Mouse (Mus musculus) MEL (cell line): ENCODE measurements at regions not wholly inside any gene's neighbourhood (a gene's known extent, or its start where the extent isn't known, plus 50 kb on each side); places are given as distances from the start of the nearest gene placed in this dataset.

ENCODE experiments used
- CHD1 ChIP-seq: IDR thresholded peaks from 2 replicates; pipeline ENCODE4 v1.6.1; 2012; ENCODE audit warnings: low read depth, mild to moderate bottlenecking, inconsistent platforms, low read length, improper control_type of control experiment
- CTCF ChIP-seq, 3 experiments: IDR thresholded peaks in 2 of 3; conservative IDR thresholded peaks in 1 of 3; 2 replicates each; pipeline ENCODE4 v1.5.1; 2011 to 2012; ENCODE audit warnings: low read length in 3 of 3, low read depth in 2 of 3, mild to moderate bottlenecking in 2 of 3, improper control_type of control experiment in 1 of 3, inconsistent platforms in 1 of 3, mixed read lengths in 1 of 3, moderate library complexity in 1 of 3; ENCODE audit not compliant: control insufficient read depth in 1 of 3, insufficient read depth in 1 of 3, poor library complexity in 1 of 3, severe bottlenecking in 1 of 3
- EP300 ChIP-seq, 2 experiments: IDR thresholded peaks; 2 replicates each; pipeline ENCODE4 v1.6.1; 2011; ENCODE audit warnings: improper control_type of control experiment in 2 of 2, low read length in 2 of 2, low read depth in 1 of 2, mild to moderate bottlenecking in 1 of 2
- GATA1 ChIP-seq: IDR thresholded peaks from 2 replicates; pipeline ENCODE4 v1.6.1; 2011; ENCODE audit warnings: low read depth, low read length, improper control_type of control experiment
- HCFC1 ChIP-seq: IDR thresholded peaks from 2 replicates; pipeline ENCODE4 v1.6.1; 2012; ENCODE audit warnings: low read depth, mild to moderate bottlenecking, inconsistent platforms, low read length, improper control_type of control experiment, moderate library complexity
- MEF2A ChIP-seq: IDR thresholded peaks from 2 replicates; pipeline ENCODE4 v1.6.1; 2014; ENCODE audit warnings: low read depth, mild to moderate bottlenecking, inconsistent platforms, low read length, improper control_type of control experiment; ENCODE audit not compliant: poor library complexity, insufficient replicate concordance, severe bottlenecking; ENCODE audit errors: extremely low read depth
- POLR2A ChIP-seq, 2 experiments: IDR thresholded peaks; 2 replicates each; pipeline ENCODE4 v1.6.1; 2011 to 2012; ENCODE audit warnings: low read length in 2 of 2, mild to moderate bottlenecking in 2 of 2, control low read depth in 1 of 2, improper control_type of control experiment in 1 of 2, low read depth in 1 of 2, moderate library complexity in 1 of 2; ENCODE audit not compliant: control insufficient read depth in 1 of 2, insufficient read depth in 1 of 2, poor library complexity in 1 of 2
- SMC3 ChIP-seq: IDR thresholded peaks from 2 replicates; pipeline ENCODE4 v1.6.1; 2011; ENCODE audit warnings: low read depth, low read length, improper control_type of control experiment
- TAL1 ChIP-seq: IDR thresholded peaks from 2 replicates; pipeline ENCODE4 v1.6.1; 2012; ENCODE audit warnings: mild to moderate bottlenecking, inconsistent platforms, low read length, moderate library complexity, mixed read lengths
- ZMIZ1 ChIP-seq: IDR thresholded peaks from 2 replicates; pipeline ENCODE4 v1.6.1; 2012; ENCODE audit warnings: low read depth, mild to moderate bottlenecking, inconsistent platforms, low read length, improper control_type of control experiment, moderate library complexity
- ZNF384 ChIP-seq: IDR thresholded peaks from 2 replicates; pipeline ENCODE4 v1.6.1; 2012; ENCODE audit warnings: low read depth, mild to moderate bottlenecking, inconsistent platforms, low read length, improper control_type of control experiment

DNA sequence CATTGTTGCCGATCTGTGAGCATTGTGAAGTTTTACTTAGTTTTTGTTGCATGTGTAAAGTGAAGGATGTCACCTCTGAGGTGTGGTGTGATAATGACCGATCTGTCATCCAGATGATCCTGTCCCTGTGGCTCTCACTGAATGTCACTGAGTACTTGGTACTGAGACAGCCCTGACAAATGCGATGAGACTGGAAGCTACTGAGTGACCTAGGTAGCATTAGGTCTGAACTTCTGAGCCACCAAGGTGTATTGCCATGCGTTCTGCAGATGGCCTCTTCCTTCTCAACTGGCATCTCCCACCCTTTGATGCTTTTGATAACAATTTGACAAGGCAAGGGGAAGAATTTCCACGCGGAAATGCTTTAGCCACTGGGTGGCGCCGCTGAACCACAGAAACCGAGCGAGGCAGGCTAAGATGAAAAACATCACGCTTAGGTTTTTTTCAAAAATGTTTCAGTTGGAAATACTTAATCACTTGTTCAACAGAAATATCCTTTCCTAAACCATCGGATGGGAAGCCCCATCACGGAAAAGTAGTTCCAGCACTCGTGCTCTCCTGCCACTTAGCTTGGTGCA lies 114.3 kb upstream of the Cobl start:
- TF ChIP-seq HCFC1: no peak
- TF ChIP-seq CTCF (IDR thresholded peaks at IDR 0.05 in 2 of 3, conservative IDR thresholded peaks at IDR 0.05 in 1 of 3; ENCODE audit: control insufficient read depth in 1 of 3, insufficient read depth in 1 of 3, low read depth in 2 of 3, low read length in 3 of 3, poor library complexity in 1 of 3, severe bottlenecking in 1 of 3): peak; percentile 60 to 97 (median 93)
- no peak for TF ChIP-seq POLR2A (IDR thresholded peaks at IDR 0.05; ENCODE audit: control insufficient read depth in 1 of 2, insufficient read depth in 1 of 2, low read depth in 1 of 2, low read length in 2 of 2, poor library complexity in 1 of 2)
- TF ChIP-seq ZNF384: peak; percentile 78
- TF ChIP-seq ZMIZ1: no peak
- TF ChIP-seq SMC3: peak; percentile 98
- TF ChIP-seq TAL1: no peak
- peak; percentile 9; the same call in 1 of the 2 replicates for TF ChIP-seq GATA1
- TF ChIP-seq CHD1: no peak
- TF ChIP-seq EP300 (IDR thresholded peaks at IDR 0.05; ENCODE audit: low read depth in 1 of 2, low read length in 2 of 2): no peak
- no peak for TF ChIP-seq MEF2A
